Mouse (Mus musculus): ENCODE results near the gene Tex52. TPM values are rescaled to one million over a fixed set of nuclear protein-coding genes. Genes with fewer than 3 reads are reported as not detected.

Tex52 gene
- polyA plus RNA-seq, 1 experiment from 2014 or later: 0.58 TPM

DNA sequence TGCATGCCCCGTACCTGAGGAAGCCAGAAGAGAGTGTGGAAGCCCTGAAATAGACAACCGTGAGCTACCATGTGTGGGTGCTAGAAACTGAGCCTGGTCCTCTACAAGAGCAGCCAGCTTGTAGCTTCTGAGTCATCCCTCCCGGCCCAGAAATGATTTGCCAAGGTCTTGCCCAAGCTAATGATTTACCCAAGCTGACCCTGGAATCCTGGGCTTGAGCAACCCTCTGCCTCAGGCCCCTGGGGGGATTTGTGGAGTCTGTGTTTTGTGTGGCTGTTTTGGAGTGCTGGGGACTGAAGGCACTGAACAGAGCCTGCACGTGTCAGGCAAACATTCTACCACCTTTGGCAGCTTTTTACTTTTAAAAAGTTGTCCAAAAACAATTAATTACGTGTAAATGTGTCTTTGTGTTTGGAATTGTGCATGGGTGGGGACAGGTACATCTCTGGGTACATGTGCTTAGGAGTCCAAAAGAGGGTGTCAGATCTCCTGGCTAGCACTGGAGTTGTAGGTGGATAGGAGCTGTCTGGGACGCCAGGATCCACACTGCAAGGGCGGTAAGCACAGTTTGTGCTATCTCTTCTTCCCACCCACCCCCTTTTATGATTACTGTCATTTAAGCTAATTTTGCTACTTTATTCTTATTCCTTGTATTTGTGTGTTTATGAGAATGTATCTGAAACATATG lies 22.5 kb downstream of the Tex52 start:
- DNase-seq (ENCODE audit: low spot score): no peak
- H3K9ac ChIP-seq: no peak overlapping the region
- H3K4me3 ChIP-seq (replicated peaks; ENCODE audit: low read length): no peak overlapping the region
- ATAC-seq (ENCODE audit: low FRiP score): no peak
- no peak overlapping the region for H3K4me2 ChIP-seq (replicated peaks)
- H3K27ac ChIP-seq: no peak overlapping the region
- peaks cover 12% of the 10 kb centered on the region; the same call in 1 of the 2 replicates for H3K4me1 ChIP-seq (replicated peaks; ENCODE audit: control insufficient read depth, insufficient read depth, low read length)
- H3K27me3 ChIP-seq (ENCODE audit: control insufficient read depth, insufficient read depth, low read length): no peaks in the 10 kb centered on the region
- H3K36me3 ChIP-seq (replicated peaks; ENCODE audit: control insufficient read depth, insufficient read depth): no peaks in the 10 kb centered on the region
- WGBS: 80% methylated on average over 7 of the region's 7 CpGs
- no peaks in the 10 kb centered on the region for H3K9me3 ChIP-seq (ENCODE audit: control insufficient read depth, low read length)

- H3K9me3 ChIP-seq (ENCODE audit: control insufficient read depth, low read length): no peaks in the 10 kb centered on the region
- 75% methylated on average over 3 of the region's 3 CpGs for WGBS
- no peaks in the 10 kb centered on the region for H3K36me3 ChIP-seq (replicated peaks; ENCODE audit: control insufficient read depth, insufficient read depth)
- ATAC-seq (ENCODE audit: low FRiP score) (no peak), DNase-seq (ENCODE audit: low spot score) (no peak)
- peak within 1 kb of the TSS; percentile 66 for H3K27ac ChIP-seq
- H3K27me3 ChIP-seq (ENCODE audit: control insufficient read depth, insufficient read depth, low read length): no peaks in the 10 kb centered on the region
- H3K4me3 ChIP-seq (replicated peaks; ENCODE audit: low read length): peak within 1 kb of the TSS; percentile 20
- H3K4me2 ChIP-seq (replicated peaks): peak within 1 kb of the TSS; percentile 49
- peaks cover 12% of the 10 kb centered on the region; the same call in 1 of the 2 replicates for H3K4me1 ChIP-seq (replicated peaks; ENCODE audit: control insufficient read depth, insufficient read depth, low read length)
- H3K9ac ChIP-seq: peak within 1 kb of the TSS; percentile 54
These were observed 23.7 kb downstream of the Tex52 start, which contains the start of gene Nrip2 for GRCm38 (mm10) chr6:128398996-128399395. Gene Nrip2, plus strand, starts transcription at chr6:128399296.

GRCm38 (mm10) chr6:128399421-128400185 lies 24.3 kb downstream of the Tex52 start:
- no peaks in the 10 kb centered on the region for H3K27me3 ChIP-seq (ENCODE audit: control insufficient read depth, insufficient read depth, low read length)
- DNase-seq (ENCODE audit: low spot score) (peak; percentile 59), ATAC-seq (ENCODE audit: low FRiP score) (peak; percentile 88)
- peak overlapping the region; percentile 20 for H3K4me3 ChIP-seq (replicated peaks; ENCODE audit: low read length)
- peaks cover 12% of the 10 kb centered on the region; the same call in 1 of the 2 replicates for H3K4me1 ChIP-seq (replicated peaks; ENCODE audit: control insufficient read depth, insufficient read depth, low read length)
- H3K27ac ChIP-seq: peak overlapping the region; percentile 66
- H3K4me2 ChIP-seq (replicated peaks): peak overlapping the region; percentile 49
- H3K36me3 ChIP-seq (replicated peaks; ENCODE audit: control insufficient read depth, insufficient read depth): no peaks in the 10 kb centered on the region
- peak overlapping the region; percentile 54 for H3K9ac ChIP-seq
- no peaks in the 10 kb centered on the region for H3K9me3 ChIP-seq (ENCODE audit: control insufficient read depth, low read length)
- WGBS: 42% methylated on average over 21 of the region's 21 CpGs

DNA sequence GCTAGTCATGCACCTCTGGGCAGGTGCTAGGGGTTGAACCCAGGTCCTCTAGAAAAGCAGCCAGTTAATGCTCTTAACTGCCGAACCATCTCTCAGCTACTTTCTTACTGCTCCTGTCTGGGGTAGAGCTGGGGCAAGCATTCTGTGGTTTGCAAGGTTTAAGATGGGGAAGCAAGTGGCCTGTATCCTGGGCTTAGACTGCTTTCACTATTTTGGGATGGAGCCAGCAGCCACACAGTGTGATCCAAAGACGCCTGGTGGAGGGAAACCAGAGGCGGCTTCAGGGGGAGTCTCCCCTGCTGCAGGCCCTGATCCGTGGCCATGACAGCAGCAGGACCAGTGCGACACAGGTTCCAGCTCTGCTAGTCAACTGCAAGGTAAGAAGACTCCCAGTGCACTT lies 29.5 kb downstream of the Tex52 start:
- Histone ChIP-seq H3K4me2 (replicated peaks) (no peak overlapping the region), H3K9me3 (ENCODE audit: control insufficient read depth, low read length) (no peaks in the 10 kb centered on the region), H3K27ac (no peak overlapping the region), H3K36me3 (replicated peaks; ENCODE audit: control insufficient read depth, insufficient read depth) (peaks cover 35% of the 10 kb centered on the region), H3K9ac (no peak overlapping the region), H3K4me3 (replicated peaks; ENCODE audit: low read length) (no peak overlapping the region), H3K27me3 (ENCODE audit: control insufficient read depth, insufficient read depth, low read length) (no peaks in the 10 kb centered on the region), H3K4me1 (replicated peaks; ENCODE audit: control insufficient read depth, insufficient read depth, low read length) (peaks cover 10% of the 10 kb centered on the region; the same call in 1 of the 2 replicates)
- WGBS: 57% methylated on average over 5 of the region's 5 CpGs
- no peak for ATAC-seq (ENCODE audit: low FRiP score)
- no peak for DNase-seq (ENCODE audit: low spot score)

DNA sequence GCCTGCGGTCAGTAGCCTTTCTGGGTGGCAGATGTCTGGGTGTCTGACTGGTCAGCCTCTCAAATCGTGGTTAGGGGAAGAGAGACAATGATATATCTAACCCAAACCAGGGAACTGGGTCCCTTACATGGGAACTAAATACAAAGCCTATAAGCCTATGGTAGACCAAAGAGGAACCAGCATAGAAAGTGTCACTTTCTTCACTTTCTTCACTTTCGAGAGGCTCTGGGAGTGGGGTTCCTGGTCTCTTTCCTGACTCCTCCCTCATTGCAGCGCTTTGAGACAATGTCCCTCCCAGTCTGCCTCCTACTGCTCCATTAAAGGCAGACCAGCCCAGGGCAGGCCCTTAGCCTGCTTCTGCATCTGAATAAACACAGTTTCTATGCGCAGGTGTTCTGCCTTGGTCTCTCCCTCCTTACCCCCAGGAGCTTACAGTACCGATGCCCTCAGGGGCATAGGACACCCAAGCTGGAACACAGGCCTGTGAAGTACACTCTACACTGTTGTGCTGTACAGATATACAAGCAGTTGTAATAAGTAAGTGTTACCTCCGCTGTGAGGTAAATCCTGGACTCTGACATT lies 33.4 kb downstream of the Tex52 start:
- Histone ChIP-seq H3K9me3 (ENCODE audit: control insufficient read depth, low read length) (no peaks in the 10 kb centered on the region), H3K27me3 (ENCODE audit: control insufficient read depth, insufficient read depth, low read length) (no peaks in the 10 kb centered on the region), H3K4me3 (replicated peaks; ENCODE audit: low read length) (no peak overlapping the region), H3K36me3 (replicated peaks; ENCODE audit: control insufficient read depth, insufficient read depth) (peaks cover 67% of the 10 kb centered on the region), H3K9ac (no peak overlapping the region), H3K27ac (no peak overlapping the region), H3K4me2 (replicated peaks) (no peak overlapping the region), H3K4me1 (replicated peaks; ENCODE audit: control insufficient read depth, insufficient read depth, low read length) (no peaks in the 10 kb centered on the region)
- WGBS: 89% methylated on average over 7 of the region's 7 CpGs
- DNase-seq (ENCODE audit: low spot score) (no peak), ATAC-seq (ENCODE audit: low FRiP score) (no peak)

- DNase-seq (ENCODE audit: low spot score) (no peak), ATAC-seq (ENCODE audit: low FRiP score) (no peak)
- Histone ChIP-seq H3K4me3 (replicated peaks; ENCODE audit: low read length) (no peak overlapping the region), H3K4me2 (replicated peaks) (no peak overlapping the region), H3K27ac (no peak overlapping the region), H3K36me3 (replicated peaks; ENCODE audit: control insufficient read depth, insufficient read depth) (peaks cover 80% of the 10 kb centered on the region), H3K9me3 (ENCODE audit: control insufficient read depth, low read length) (no peaks in the 10 kb centered on the region), H3K9ac (no peak overlapping the region), H3K27me3 (ENCODE audit: control insufficient read depth, insufficient read depth, low read length) (no peaks in the 10 kb centered on the region), H3K4me1 (replicated peaks; ENCODE audit: control insufficient read depth, insufficient read depth, low read length) (no peaks in the 10 kb centered on the region)
- WGBS: 95% methylated on average over 13 of the region's 13 CpGs
These were observed 35.0 kb downstream of the Tex52 start for GRCm38 (mm10) chr6:128410305-128410704.

- ATAC-seq (ENCODE audit: low FRiP score) (peak; percentile 59), DNase-seq (ENCODE audit: low spot score) (peak; percentile 88)
- Histone ChIP-seq H3K9ac (no peak overlapping the region), H3K36me3 (replicated peaks; ENCODE audit: control insufficient read depth, insufficient read depth) (peaks cover 80% of the 10 kb centered on the region), H3K4me3 (replicated peaks; ENCODE audit: low read length) (no peak overlapping the region), H3K4me2 (replicated peaks) (no peak overlapping the region), H3K27ac (no peak overlapping the region), H3K9me3 (ENCODE audit: control insufficient read depth, low read length) (no peaks in the 10 kb centered on the region), H3K27me3 (ENCODE audit: control insufficient read depth, insufficient read depth, low read length) (no peaks in the 10 kb centered on the region), H3K4me1 (replicated peaks; ENCODE audit: control insufficient read depth, insufficient read depth, low read length) (no peaks in the 10 kb centered on the region)
- 17% methylated on average over 3 of the region's 3 CpGs for WGBS
These were observed 35.9 kb downstream of the Tex52 start for GRCm38 (mm10) chr6:128411115-128411514.

DNA sequence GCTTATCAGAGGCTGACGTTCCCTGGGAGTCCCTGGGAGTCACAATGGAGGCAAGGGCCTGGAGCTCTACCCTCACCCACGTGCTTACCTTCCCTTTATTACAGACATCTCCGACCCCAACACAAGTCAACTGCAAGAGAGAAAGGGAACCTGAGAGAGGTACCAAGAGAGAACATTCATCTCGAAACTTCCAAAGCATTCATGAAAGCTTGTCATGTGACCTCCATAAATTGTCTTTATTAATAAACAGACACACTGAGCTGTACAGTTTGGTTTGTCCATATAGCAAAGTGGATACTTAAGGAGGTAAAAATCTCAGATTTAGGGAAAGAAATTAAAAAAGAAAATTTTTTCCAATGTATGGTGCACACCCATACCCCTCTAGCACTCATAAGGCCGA lies 40.9 kb downstream of the Tex52 start:
- Histone ChIP-seq H3K27me3 (ENCODE audit: control insufficient read depth, insufficient read depth, low read length) (no peaks in the 10 kb centered on the region), H3K4me1 (replicated peaks; ENCODE audit: control insufficient read depth, insufficient read depth, low read length) (no peaks in the 10 kb centered on the region), H3K27ac (no peak overlapping the region), H3K36me3 (replicated peaks; ENCODE audit: control insufficient read depth, insufficient read depth) (peaks cover 35% of the 10 kb centered on the region), H3K9me3 (ENCODE audit: control insufficient read depth, low read length) (no peaks in the 10 kb centered on the region), H3K4me3 (replicated peaks; ENCODE audit: low read length) (no peak overlapping the region), H3K9ac (no peak overlapping the region), H3K4me2 (replicated peaks) (no peak overlapping the region)
- DNase-seq (ENCODE audit: low spot score) (no peak), ATAC-seq (ENCODE audit: low FRiP score) (no peak)
- 93% methylated on average over 5 of the region's 5 CpGs for WGBS

DNA sequence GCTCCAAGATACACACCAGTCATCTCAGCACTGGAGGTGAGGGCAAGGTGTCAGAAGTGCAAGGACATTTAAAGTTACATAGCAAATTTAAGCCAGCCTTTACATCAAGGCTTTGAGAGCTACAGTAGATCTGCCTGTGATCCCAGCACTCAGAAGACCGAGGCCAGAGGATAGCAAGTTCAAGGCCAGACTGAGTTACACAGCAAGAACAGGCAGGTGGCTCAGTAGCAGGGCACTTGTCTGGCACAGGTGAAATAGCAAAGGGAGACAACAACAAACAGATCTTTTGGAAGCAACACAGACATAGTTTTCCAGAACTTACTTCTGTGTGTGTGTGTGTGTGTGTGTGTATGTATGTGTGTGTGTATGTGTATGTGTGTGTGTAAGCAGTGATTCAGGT lies 42.8 kb downstream of the Tex52 start:
- Histone ChIP-seq H3K27me3 (ENCODE audit: control insufficient read depth, insufficient read depth, low read length) (no peaks in the 10 kb centered on the region), H3K9me3 (ENCODE audit: control insufficient read depth, low read length) (no peaks in the 10 kb centered on the region), H3K4me3 (replicated peaks; ENCODE audit: low read length) (no peak overlapping the region), H3K36me3 (replicated peaks; ENCODE audit: control insufficient read depth, insufficient read depth) (peaks cover 16% of the 10 kb centered on the region), H3K9ac (no peak overlapping the region), H3K4me2 (replicated peaks) (no peak overlapping the region), H3K27ac (no peak overlapping the region), H3K4me1 (replicated peaks; ENCODE audit: control insufficient read depth, insufficient read depth, low read length) (peaks cover under 1% of the 10 kb centered on the region; the same call in 1 of the 2 replicates)
- ATAC-seq (ENCODE audit: low FRiP score) (no peak), DNase-seq (ENCODE audit: low spot score) (no peak)
- WGBS: 94% methylated on average over 1 of the region's 1 CpGs

Data from hindbrain, embryonic 14.5 days (tissue).